Mouse (Mus musculus) layer of hippocampus, adult 11-12 months (tissue): ENCODE results near the gene Mctp1.

Experiments used
- DNase-seq: peaks from one replicate; pipeline ENCODE4 v3.0.0; 2022; ENCODE audit warnings: low spot score

Gene Mctp1

GRCm38 (mm10) chr13:76609425-76609824 is 225.1 kb downstream of the Mctp1 start:
- DNase-seq: no peak

GRCm38 (mm10) chr13:76611499-76611898 is 227.2 kb downstream of the Mctp1 start:
- no peak for DNase-seq

GRCm38 (mm10) chr13:76620111-76620510 is 235.8 kb downstream of the Mctp1 start:
- DNase-seq: no peak

GRCm38 (mm10) chr13:76620525-76620924 is 236.2 kb downstream of the Mctp1 start:
- DNase-seq: no peak

GRCm38 (mm10) chr13:76633707-76634106 is 249.4 kb downstream of the Mctp1 start:
- no peak for DNase-seq

- no peak for DNase-seq
These were observed 253.9 kb downstream of the Mctp1 start for GRCm38 (mm10) chr13:76638282-76638681.

GRCm38 (mm10) chr13:76659523-76659922 is 275.2 kb downstream of the Mctp1 start:
- DNase-seq: no peak

- DNase-seq: no peak
These were observed 297.0 kb downstream of the Mctp1 start for GRCm38 (mm10) chr13:76681286-76681685.

GRCm38 (mm10) chr13:76689349-76689748 is 305.0 kb downstream of the Mctp1 start:
- no peak for DNase-seq

GRCm38 (mm10) chr13:76690143-76690542 is 305.8 kb downstream of the Mctp1 start:
- DNase-seq: no peak

- no peak for DNase-seq
These were observed 306.4 kb downstream of the Mctp1 start for GRCm38 (mm10) chr13:76690697-76691096.

- no peak for DNase-seq
These were observed 349.7 kb downstream of the Mctp1 start for GRCm38 (mm10) chr13:76734013-76734412.

- DNase-seq: no peak
These were observed 366.5 kb downstream of the Mctp1 start for GRCm38 (mm10) chr13:76750663-76751429.

- DNase-seq: peak; percentile 57
These were observed 375.6 kb downstream of the Mctp1 start for GRCm38 (mm10) chr13:76759832-76760490.

- DNase-seq: no peak
These were observed 415.3 kb downstream of the Mctp1 start for GRCm38 (mm10) chr13:76799662-76800061.

GRCm38 (mm10) chr13:76801126-76801632 is 416.8 kb downstream of the Mctp1 start:
- DNase-seq: no peak

GRCm38 (mm10) chr13:76802051-76802728 is 417.9 kb downstream of the Mctp1 start:
- DNase-seq: peak; percentile 30

GRCm38 (mm10) chr13:76802926-76803325 is 418.6 kb downstream of the Mctp1 start:
- DNase-seq: no peak

- no peak for DNase-seq
These were observed 419.5 kb downstream of the Mctp1 start for GRCm38 (mm10) chr13:76803799-76804198.

GRCm38 (mm10) chr13:76808871-76809390 is 424.6 kb downstream of the Mctp1 start:
- no peak for DNase-seq

- no peak for DNase-seq
These were observed 425.5 kb downstream of the Mctp1 start for GRCm38 (mm10) chr13:76809802-76810201.

- peak; percentile 24 for DNase-seq
These were observed 426.2 kb downstream of the Mctp1 start for GRCm38 (mm10) chr13:76810496-76810939.
